Mouse (Mus musculus): Measurements from ENCODE around the gene Gm49333. TPM values are rescaled to one million over a fixed set of nuclear protein-coding genes. Genes with fewer than 3 reads are reported as not detected.
"Not testable (repeated sequence)": the region's sequence is repeated elsewhere in the genome, so short reads cannot be mapped to it uniquely, and the experiment has no call there.

Gene Gm49333
- polyA plus RNA-seq, 1 experiment from 2014 or later: 0.21 TPM

DNA sequence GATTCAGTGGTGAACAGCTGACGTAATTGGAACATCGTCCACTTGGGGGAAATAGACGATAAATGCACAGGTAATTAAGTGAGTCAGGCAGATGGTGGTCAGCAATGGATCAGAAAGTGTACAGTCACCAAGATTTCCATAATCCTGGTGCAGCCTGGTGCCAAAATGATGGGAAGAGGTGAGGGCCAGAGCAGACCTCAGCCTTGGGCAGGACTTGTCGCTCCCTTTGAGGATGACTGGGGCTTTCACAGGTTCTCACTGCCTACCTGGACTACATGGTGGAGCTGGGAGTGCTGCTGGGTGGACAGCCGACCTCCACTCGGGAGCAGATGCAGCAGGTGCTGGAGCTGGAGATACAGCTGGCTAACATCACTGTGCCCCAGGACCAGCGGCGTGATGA is 26.0 kb downstream of the Gm49333 start:
- Histone ChIP-seq H3K9ac (no peak overlapping the region), H3K4me1 (no peaks in the 10 kb centered on the region), H3K4me3 (no peak overlapping the region), H3K4me2 (no peak overlapping the region), H3K27me3 (replicated peaks) (no peaks in the 10 kb centered on the region), H3K27ac (no peak overlapping the region), H3K9me3 (no peaks in the 10 kb centered on the region), H3K36me3 (replicated peaks) (0 out of 2 replicates have a peak, but pooled peaks cover 6% of the 10 kb centered on the region)
- 83% methylated on average over 8 of the region's 8 CpGs for WGBS
- ATAC-seq (replicated peaks): no peak

DNA sequence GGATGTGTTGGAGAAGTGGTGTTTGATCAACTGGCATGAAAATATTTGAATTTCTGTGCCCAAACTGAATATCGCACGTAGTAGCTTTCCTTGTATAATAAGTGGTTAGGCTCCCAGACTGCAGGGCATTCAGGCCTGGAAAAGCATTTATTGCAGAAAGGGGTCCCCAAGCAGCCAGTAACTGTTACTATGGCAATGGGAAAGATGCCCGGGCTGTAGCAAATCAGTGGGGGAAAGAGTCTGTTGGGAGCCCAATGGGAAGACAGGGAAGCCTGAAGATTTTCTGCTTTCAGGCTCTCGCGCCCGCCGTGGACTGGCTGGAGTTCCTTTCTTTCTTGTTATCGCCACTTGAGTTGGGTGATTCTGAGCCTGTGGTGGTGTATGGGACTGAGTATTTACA is 27.0 kb downstream of the Gm49333 start:
- H3K27ac ChIP-seq: peak overlapping the region; percentile 42
- no peak overlapping the region for H3K9ac ChIP-seq
- no peaks in the 10 kb centered on the region for H3K4me1 ChIP-seq
- H3K4me2 ChIP-seq: no peak overlapping the region
- H3K9me3 ChIP-seq: no peaks in the 10 kb centered on the region
- H3K4me3 ChIP-seq: no peak overlapping the region
- 64% methylated on average over 8 of the region's 8 CpGs for WGBS
- ATAC-seq (replicated peaks): peak; percentile 52
- no peaks in the 10 kb centered on the region for H3K36me3 ChIP-seq (replicated peaks)
- H3K27me3 ChIP-seq (replicated peaks): no peaks in the 10 kb centered on the region

- no peak overlapping the region for H3K4me2 ChIP-seq
- H3K4me3 ChIP-seq: no peak overlapping the region
- H3K9ac ChIP-seq: no peak overlapping the region
- no peaks in the 10 kb centered on the region for H3K4me1 ChIP-seq
- WGBS: 2% methylated on average over 8 of the region's 8 CpGs
- H3K27me3 ChIP-seq (replicated peaks): no peaks in the 10 kb centered on the region
- peak; percentile 58 for ATAC-seq (replicated peaks)
- no peaks in the 10 kb centered on the region for H3K9me3 ChIP-seq
- H3K27ac ChIP-seq: no peak overlapping the region
- no peaks in the 10 kb centered on the region for H3K36me3 ChIP-seq (replicated peaks)
Observed at GRCm38 (mm10) chr16:20642161-20642560, 30.8 kb downstream of the Gm49333 start.

DNA sequence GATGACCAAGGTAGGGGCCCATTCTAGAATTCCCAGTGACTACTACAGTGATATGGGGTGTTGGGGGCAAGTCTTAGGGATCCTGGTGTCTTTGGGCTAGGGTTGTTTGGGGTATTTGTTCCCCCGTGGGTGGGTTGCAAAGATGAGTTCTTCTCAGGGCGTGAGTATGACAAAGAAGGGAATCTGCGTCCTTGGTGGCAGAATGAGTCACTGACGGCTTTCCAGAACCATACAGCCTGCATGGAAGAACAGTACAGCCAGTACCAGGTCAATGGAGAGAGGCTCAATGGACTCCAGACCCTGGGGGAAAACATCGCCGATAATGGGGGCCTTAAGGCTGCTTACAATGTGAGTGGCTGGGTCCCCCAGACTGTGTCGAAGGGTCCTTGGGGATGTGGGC is 32.5 kb downstream of the Gm49333 start:
- no peaks in the 10 kb centered on the region for H3K36me3 ChIP-seq (replicated peaks)
- H3K27me3 ChIP-seq (replicated peaks): no peaks in the 10 kb centered on the region
- no peak overlapping the region for H3K4me2 ChIP-seq
- no peak overlapping the region for H3K9ac ChIP-seq
- H3K4me3 ChIP-seq: no peak overlapping the region
- H3K4me1 ChIP-seq: no peaks in the 10 kb centered on the region
- H3K27ac ChIP-seq: no peak overlapping the region
- no peaks in the 10 kb centered on the region for H3K9me3 ChIP-seq
- 89% methylated on average over 7 of the region's 7 CpGs for WGBS
- no peak for ATAC-seq (replicated peaks)

DNA sequence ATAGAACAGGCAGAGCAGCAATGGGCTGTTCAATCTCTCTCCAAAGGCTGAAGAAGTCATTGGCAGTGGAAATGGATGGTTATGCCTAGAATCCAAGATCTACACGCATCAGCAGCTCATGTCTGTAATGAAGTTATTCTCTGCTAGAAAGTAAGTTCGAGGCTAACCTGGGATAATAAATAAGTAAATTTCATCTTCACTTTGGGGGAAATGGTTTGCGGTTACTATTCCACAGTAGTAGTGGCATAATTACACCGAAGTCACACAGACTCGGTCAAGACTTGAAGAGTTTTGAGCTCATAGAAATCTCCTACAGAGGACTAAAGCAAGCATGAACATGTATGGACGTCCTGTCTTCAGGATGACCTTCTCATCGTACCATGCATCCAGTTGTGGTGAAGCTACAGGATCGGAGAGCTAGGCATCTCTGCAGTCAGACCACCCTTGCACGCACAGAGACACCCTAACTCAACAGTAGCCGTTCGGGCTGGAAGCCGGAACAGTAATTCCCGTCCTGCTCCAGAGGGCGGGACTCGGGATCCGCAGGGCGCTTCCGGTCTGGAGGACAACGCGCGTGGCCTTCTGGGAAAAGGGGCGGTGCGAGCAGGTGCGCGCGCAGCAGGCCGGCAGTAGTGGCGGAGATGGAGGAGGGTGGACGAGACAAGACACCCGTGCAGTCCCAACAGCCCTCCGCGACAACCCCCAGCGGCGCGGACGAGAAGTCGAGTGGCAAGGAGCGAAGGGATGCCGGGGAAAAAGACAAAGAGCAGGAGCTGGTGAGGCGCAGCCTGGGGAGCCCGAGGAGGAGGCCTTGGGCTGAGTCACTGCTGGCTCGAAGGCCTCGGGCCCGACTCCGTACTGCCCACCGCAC is 39.9 kb downstream of the Gm49333 start, which contains the start of gene Psmd2:
Gene Psmd2, plus strand, starts transcription at position 577 of the 871 bp plus-strand sequence.
- peak within 1 kb of the TSS; percentile 90 for H3K4me3 ChIP-seq
- peak within 1 kb of the TSS; percentile 93 for H3K4me2 ChIP-seq
- no peaks in the 10 kb centered on the region for H3K27me3 ChIP-seq (replicated peaks)
- H3K27ac ChIP-seq: peak within 1 kb of the TSS; percentile 83
- peak; percentile 98 for ATAC-seq (replicated peaks)
- peak within 1 kb of the TSS; percentile 80 for H3K9ac ChIP-seq
- peaks cover 18% of the 10 kb centered on the region; the same call in 1 of the 2 replicates for H3K36me3 ChIP-seq (replicated peaks)
- H3K9me3 ChIP-seq: no peaks in the 10 kb centered on the region
- H3K4me1 ChIP-seq: peaks cover 23% of the 10 kb centered on the region
- 2% methylated on average over 46 of the region's 46 CpGs for WGBS

GRCm38 (mm10) chr16:20651947-20652310 is 40.5 kb downstream of the Gm49333 start:
- Histone ChIP-seq H3K36me3 (replicated peaks) (peaks cover 24% of the 10 kb centered on the region), H3K4me3 (peak overlapping the region; percentile 90), H3K4me1 (peaks cover 23% of the 10 kb centered on the region), H3K27me3 (replicated peaks) (no peaks in the 10 kb centered on the region), H3K9me3 (no peaks in the 10 kb centered on the region), H3K27ac (peak overlapping the region; percentile 72), H3K9ac (peak overlapping the region; percentile 80), H3K4me2 (peak overlapping the region; percentile 93)
- 11% methylated on average over 12 of the region's 12 CpGs for WGBS
- no peak for ATAC-seq (replicated peaks)

DNA sequence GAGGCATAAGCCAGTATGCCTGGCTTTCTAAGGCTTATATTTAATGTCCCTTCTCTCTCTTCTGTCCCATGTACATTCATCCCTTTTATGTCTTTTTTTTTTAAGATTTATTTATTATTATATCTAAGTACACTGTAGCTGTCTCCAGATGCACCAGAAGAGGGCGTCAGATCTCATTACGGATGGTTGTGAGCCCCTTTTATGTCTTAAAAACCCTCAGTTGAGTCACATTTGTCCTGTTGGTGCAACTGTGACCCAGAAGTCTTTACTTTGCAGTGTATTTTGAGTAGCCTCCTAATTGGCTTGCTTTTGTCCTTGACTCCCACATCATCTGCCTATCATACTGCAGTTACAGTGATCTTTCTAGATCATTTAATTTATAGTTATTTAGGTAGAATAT is 41.9 kb downstream of the Gm49333 start:
- Histone ChIP-seq H3K27ac (no peak overlapping the region), H3K9ac (no peak overlapping the region; the same call in 1 of the 2 replicates), H3K27me3 (replicated peaks) (no peaks in the 10 kb centered on the region), H3K4me1 (peaks cover 23% of the 10 kb centered on the region), H3K4me3 (peak overlapping the region; percentile 3; the same call in 1 of the 2 replicates), H3K9me3 (no peaks in the 10 kb centered on the region), H3K4me2 (peak overlapping the region; percentile 93; the same call in 1 of the 2 replicates), H3K36me3 (replicated peaks) (peaks cover 38% of the 10 kb centered on the region)
- WGBS: 51% methylated on average over 2 of the region's 2 CpGs
- ATAC-seq (replicated peaks): no peak

DNA sequence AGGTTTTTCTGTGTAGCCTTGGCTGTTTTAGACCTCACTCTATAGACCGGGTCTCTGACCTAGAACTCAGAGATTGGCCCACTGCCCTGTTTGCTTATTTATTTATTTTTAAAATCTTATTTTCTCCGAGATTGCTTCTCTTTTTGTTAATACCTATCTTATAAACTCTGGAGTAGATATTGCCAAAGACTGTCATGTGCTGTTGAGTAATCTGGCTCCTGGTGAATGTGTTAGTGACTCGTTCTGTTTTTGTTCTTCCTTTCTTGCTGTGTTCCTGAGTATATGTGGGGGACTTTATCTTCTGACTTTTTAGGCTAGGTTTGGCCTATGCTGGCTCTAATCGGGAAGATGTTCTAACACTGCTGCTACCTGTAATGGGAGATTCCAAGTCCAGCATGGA is 46.3 kb downstream of the Gm49333 start:
- peaks cover 11% of the 10 kb centered on the region for H3K4me1 ChIP-seq
- no peaks in the 10 kb centered on the region for H3K27me3 ChIP-seq (replicated peaks)
- no peak for ATAC-seq (replicated peaks)
- 94% methylated on average over 4 of the region's 4 CpGs for WGBS
- no peaks in the 10 kb centered on the region for H3K9me3 ChIP-seq
- H3K27ac ChIP-seq: no peak overlapping the region
- no peak overlapping the region for H3K9ac ChIP-seq
- no peak overlapping the region for H3K4me3 ChIP-seq
- no peak overlapping the region for H3K4me2 ChIP-seq
- H3K36me3 ChIP-seq (replicated peaks): peaks cover 79% of the 10 kb centered on the region

DNA sequence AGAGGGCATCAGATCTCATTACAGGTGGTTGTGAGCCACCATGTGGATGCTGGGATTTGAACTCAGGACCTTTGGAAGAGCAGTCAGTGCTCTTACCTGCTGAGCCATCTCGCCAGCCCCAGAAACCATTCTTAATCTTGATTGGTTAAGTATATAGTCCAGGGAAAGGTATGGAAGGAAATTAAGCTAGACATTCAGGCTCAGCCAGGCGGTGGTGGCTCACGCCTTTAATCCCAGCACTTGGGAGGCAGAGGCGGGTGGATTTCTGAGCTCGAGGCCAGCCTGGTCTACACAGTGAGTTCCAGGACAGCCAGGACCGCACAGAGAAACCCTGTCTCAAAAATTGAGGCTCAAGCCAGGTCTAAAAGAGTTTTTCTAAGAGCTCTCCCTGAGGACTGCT is 56.6 kb downstream of the Gm49333 start, which contains the start of gene Eif4g1:
Gene Eif4g1, plus strand, starts transcription at position 301 of the 400 bp plus-strand sequence.
- H3K36me3 ChIP-seq (replicated peaks); H3K27ac ChIP-seq; H3K4me2 ChIP-seq; H3K27me3 ChIP-seq (replicated peaks); H3K4me1 ChIP-seq; H3K9me3 ChIP-seq; H3K4me3 ChIP-seq; H3K9ac ChIP-seq; ATAC-seq (replicated peaks): not testable (repeated sequence)
- 97% methylated on average over 3 of the region's 6 CpGs for WGBS

DNA sequence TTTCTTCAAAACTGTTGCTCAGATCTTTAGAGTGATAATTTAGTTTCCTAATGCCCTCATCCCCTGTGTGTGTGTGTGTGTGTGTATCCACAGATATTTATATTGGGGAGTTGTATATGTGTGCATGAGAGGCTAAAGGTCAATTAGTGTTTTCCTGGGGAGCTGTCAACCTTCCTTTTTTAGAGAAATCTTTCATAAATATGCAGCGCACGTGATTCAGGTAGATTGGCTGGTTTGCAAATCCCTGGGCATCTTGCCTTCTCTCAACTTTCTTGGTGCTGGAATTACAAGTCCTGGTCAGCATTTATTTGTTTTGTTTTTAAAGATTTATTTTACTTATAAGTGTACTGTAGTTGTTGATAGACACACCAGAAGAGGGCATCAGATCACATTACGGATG is 58.9 kb downstream of the Gm49333 start:
- 90% methylated on average over 3 of the region's 3 CpGs for WGBS
- no peaks in the 10 kb centered on the region for H3K27me3 ChIP-seq (replicated peaks)
- no peak for ATAC-seq (replicated peaks)

DNA sequence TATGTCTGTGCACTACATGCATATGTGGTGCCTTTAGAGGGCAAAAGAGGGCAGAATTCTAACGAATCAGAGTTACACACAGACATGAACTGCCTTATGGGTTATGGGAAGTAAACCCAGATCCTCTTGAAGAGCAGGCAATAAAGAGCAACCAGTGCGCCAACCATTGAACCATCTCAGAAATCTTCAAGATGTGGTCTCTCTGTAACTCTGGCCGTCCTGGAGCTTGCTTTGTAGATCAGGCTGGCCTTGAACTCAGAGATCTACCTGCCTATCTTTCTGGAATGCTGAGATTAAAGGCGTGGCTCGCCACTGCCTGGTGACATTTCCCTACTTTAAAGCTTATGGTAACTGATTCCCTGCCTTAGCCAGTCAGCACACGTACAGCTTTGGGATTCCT is 60.5 kb downstream of the Gm49333 start:
- no peak for ATAC-seq (replicated peaks)
- Histone ChIP-seq H3K4me1 (peaks cover 23% of the 10 kb centered on the region), H3K36me3 (replicated peaks) (peaks cover 9% of the 10 kb centered on the region; the same call in 1 of the 2 replicates), H3K4me2 (peak overlapping the region; percentile 80), H3K27me3 (replicated peaks) (no peaks in the 10 kb centered on the region), H3K4me3 (peak overlapping the region; percentile 81), H3K9me3 (no peaks in the 10 kb centered on the region), H3K9ac (no peak overlapping the region), H3K27ac (no peak overlapping the region)
- WGBS: 19% methylated on average over 6 of the region's 6 CpGs

More for the DNA sequence above, 58.9 kb downstream of the Gm49333 start:
- no peaks in the 10 kb centered on the region for H3K36me3 ChIP-seq (replicated peaks)
- no peaks in the 10 kb centered on the region for H3K9me3 ChIP-seq
- H3K4me1 ChIP-seq: peaks cover 22% of the 10 kb centered on the region
- H3K4me3 ChIP-seq: no peak overlapping the region
- H3K4me2 ChIP-seq: no peak overlapping the region
- no peak overlapping the region for H3K27ac ChIP-seq
- no peak overlapping the region for H3K9ac ChIP-seq

GRCm38 (mm10) chr16:20672500-20672902 is 61.1 kb downstream of the Gm49333 start:
- H3K36me3 ChIP-seq (replicated peaks): peaks cover 9% of the 10 kb centered on the region; the same call in 1 of the 2 replicates
- no peaks in the 10 kb centered on the region for H3K27me3 ChIP-seq (replicated peaks)
- WGBS: under 1% methylated on average over 38 of the region's 38 CpGs
- ATAC-seq (replicated peaks): peak; percentile 97
- H3K4me2 ChIP-seq: peak overlapping the region; percentile 80
- H3K9me3 ChIP-seq: no peaks in the 10 kb centered on the region
- H3K4me3 ChIP-seq: peak overlapping the region; percentile 81
- H3K27ac ChIP-seq: peak overlapping the region; percentile 84
- H3K9ac ChIP-seq: peak overlapping the region; percentile 90
- H3K4me1 ChIP-seq: peaks cover 23% of the 10 kb centered on the region

All from midbrain, embryonic 15.5 days (tissue).